Mouse (Mus musculus) lung, embryonic 14.5 days (tissue): ENCODE measurements at regions not wholly inside any gene's neighbourhood (a gene's known extent, or its start where the extent isn't known, plus 50 kb on each side); places are given as distances from the start of the nearest gene placed in this dataset.

Source experiments
- ATAC-seq: fragments of 200-750 bp; cut with Nextera tagmentation; 2 replicates; pipeline ENCODE4 v1.8.0; 2017; ENCODE audit warnings: mild to moderate bottlenecking, moderate TSS enrichment, moderate library complexity; ENCODE audit not compliant: insufficient read depth
- DNase-seq: peaks from one replicate; pipeline ENCODE4 v3.0.0-alpha.2; 2015
- H3K27ac ChIP-seq: fragments of 300-500 bp; sonication (generic); 2 replicates; pipeline ENCODE4 v1.5.1; 2014; ENCODE audit warnings: low read depth, mild to moderate bottlenecking, moderate library complexity
- H3K27me3 ChIP-seq: fragments of 300-500 bp; sonication (generic); 2 replicates; pipeline ENCODE4 v1.6.1; 2014; ENCODE audit warnings: low read length, control low read depth; ENCODE audit not compliant: insufficient read depth
- H3K36me3 ChIP-seq: fragments of 300-500 bp; sonication (generic); 2 replicates; pipeline ENCODE4 v1.6.1; 2014; ENCODE audit warnings: control low read depth; ENCODE audit not compliant: insufficient read depth
- H3K4me1 ChIP-seq: fragments of 300-500 bp; sonication (generic); 2 replicates; pipeline ENCODE4 v1.6.1; 2014; ENCODE audit warnings: antibody characterized with exemption, control low read depth; ENCODE audit not compliant: insufficient read depth
- H3K4me2 ChIP-seq: fragments of 300-500 bp; sonication (generic); 2 replicates; pipeline ENCODE4 v1.6.1; 2014; ENCODE audit warnings: mild to moderate bottlenecking
- H3K4me3 ChIP-seq: fragments of 300-500 bp; sonication (generic); 2 replicates; pipeline ENCODE4 v1.5.1; 2014; ENCODE audit warnings: low read depth, low read length
- H3K9ac ChIP-seq: fragments of 300-500 bp; sonication (generic); 2 replicates; pipeline ENCODE4 v1.6.1; 2014
- H3K9me3 ChIP-seq: fragments of 300-500 bp; sonication (generic); 2 replicates; pipeline ENCODE4 v1.6.1; 2016; ENCODE audit warnings: low read depth, low read length, control low read depth
- CTCF ChIP-seq: IDR thresholded peaks from 2 replicates; pipeline ENCODE4 v1.5.1; 2016; ENCODE audit warnings: antibody characterized with exemption, low read depth
- WGBS: fragments of 180-500 bp; shearing (Covaris S2); extraction: QIAGEN DNeasy Blood & Tissue Kit; methylation state at CpG from one replicate; pipeline ENCODE4 v1.1.7; 2014; 5-methylcytosine and 5-hydroxymethylcytosine counted together

- 61% methylated on average over 10 of the region's 10 CpGs for WGBS
- no peaks in the 10 kb centered on the region for H3K36me3 ChIP-seq
- no peaks in the 10 kb centered on the region for H3K27me3 ChIP-seq
- no peak for TF ChIP-seq CTCF
- no peak overlapping the region for H3K9ac ChIP-seq
- no peak overlapping the region for H3K4me3 ChIP-seq
- no peak for ATAC-seq
- no peak overlapping the region for H3K27ac ChIP-seq
- DNase-seq = no peak
- no peak overlapping the region for H3K4me2 ChIP-seq
- H3K9me3 ChIP-seq = no peaks in the 10 kb centered on the region
- H3K4me1 ChIP-seq = no peaks in the 10 kb centered on the region
These were observed 100.5 kb upstream of the Nckap5 start for GRCm38 (mm10) chr1:126931093-126931492.

GRCm38 (mm10) chr1:126930611-126931010 lies 100.0 kb upstream of the Nckap5 start:
- DNase-seq (no peak), ATAC-seq (no peak)
- Histone ChIP-seq H3K9me3 (no peaks in the 10 kb centered on the region), H3K9ac (no peak overlapping the region), H3K4me3 (no peak overlapping the region), H3K4me1 (no peaks in the 10 kb centered on the region; the same call in 1 of the 2 replicates), H3K36me3 (no peaks in the 10 kb centered on the region), H3K4me2 (no peak overlapping the region), H3K27ac (no peak overlapping the region), H3K27me3 (no peaks in the 10 kb centered on the region)
- WGBS = 76% methylated on average over 14 of the region's 14 CpGs
- TF ChIP-seq CTCF = no peak

- peak; percentile 73 for DNase-seq
- 70% methylated on average over 4 of the region's 4 CpGs for WGBS
These were observed 99.1 kb upstream of the Nckap5 start for GRCm38 (mm10) chr1:126929666-126930065.

GRCm38 (mm10) chr1:126928186-126928585 lies 97.6 kb upstream of the Nckap5 start:
- Histone ChIP-seq H3K9me3 (no peaks in the 10 kb centered on the region), H3K4me1 (peaks cover 6% of the 10 kb centered on the region), H3K4me2 (no peak overlapping the region), H3K9ac (no peak overlapping the region), H3K4me3 (no peak overlapping the region), H3K27ac (no peak overlapping the region), H3K27me3 (no peaks in the 10 kb centered on the region), H3K36me3 (no peaks in the 10 kb centered on the region)
- 44% methylated on average over 7 of the region's 7 CpGs for WGBS
- TF ChIP-seq CTCF = no peak
- DNase-seq = peak; percentile 30
- no peak for ATAC-seq

More at GRCm38 (mm10) chr1:126929666-126930065, 99.1 kb upstream of the Nckap5 start:
- Histone ChIP-seq H3K27ac (no peak overlapping the region), H3K4me1 (peaks cover 6% of the 10 kb centered on the region), H3K9ac (no peak overlapping the region), H3K4me3 (no peak overlapping the region), H3K36me3 (no peaks in the 10 kb centered on the region), H3K27me3 (no peaks in the 10 kb centered on the region), H3K4me2 (no peak overlapping the region), H3K9me3 (no peaks in the 10 kb centered on the region)
- peak; percentile 67 for TF ChIP-seq CTCF
- no peak for ATAC-seq

- Histone ChIP-seq H3K4me3 (no peak overlapping the region), H3K27ac (no peak overlapping the region), H3K4me1 (peaks cover 6% of the 10 kb centered on the region), H3K9me3 (no peaks in the 10 kb centered on the region), H3K36me3 (no peaks in the 10 kb centered on the region), H3K4me2 (no peak overlapping the region), H3K27me3 (no peaks in the 10 kb centered on the region), H3K9ac (no peak overlapping the region)
- WGBS = 48% methylated on average over 12 of the region's 12 CpGs
- DNase-seq = peak; percentile 82
- no peak for TF ChIP-seq CTCF
- ATAC-seq = peak; percentile 79
These were observed 94.8 kb upstream of the Nckap5 start for GRCm38 (mm10) chr1:126925150-126926035.

GRCm38 (mm10) chr1:126923981-126924380 lies 93.4 kb upstream of the Nckap5 start:
- Histone ChIP-seq H3K27ac (no peak overlapping the region), H3K36me3 (no peaks in the 10 kb centered on the region), H3K4me1 (peaks cover 6% of the 10 kb centered on the region), H3K9ac (no peak overlapping the region), H3K4me2 (no peak overlapping the region), H3K4me3 (no peak overlapping the region), H3K27me3 (no peaks in the 10 kb centered on the region), H3K9me3 (no peaks in the 10 kb centered on the region)
- no peak for ATAC-seq
- 75% methylated on average over 4 of the region's 4 CpGs for WGBS
- 0 out of 2 replicates have a peak, but pooled peaks have one; percentile 0 for TF ChIP-seq CTCF
- DNase-seq = no peak

- Histone ChIP-seq H3K9me3 (no peaks in the 10 kb centered on the region), H3K36me3 (no peaks in the 10 kb centered on the region), H3K4me2 (no peak overlapping the region), H3K4me1 (peaks cover 6% of the 10 kb centered on the region), H3K27me3 (no peaks in the 10 kb centered on the region), H3K27ac (no peak overlapping the region), H3K9ac (no peak overlapping the region), H3K4me3 (no peak overlapping the region)
- ATAC-seq = no peak
- DNase-seq = no peak
- 93% methylated on average over 4 of the region's 4 CpGs for WGBS
- no peak for TF ChIP-seq CTCF
These were observed 91.6 kb upstream of the Nckap5 start for GRCm38 (mm10) chr1:126922231-126922630.
